Mouse (Mus musculus): ENCODE results near the gene Cyb561d1. TPM values are rescaled to one million over a fixed set of nuclear protein-coding genes. Genes with fewer than 3 reads are reported as not detected.
"Not testable (repeated sequence)": the region's sequence is repeated elsewhere in the genome, so short reads cannot be mapped to it uniquely, and the experiment has no call there.

Gene Cyb561d1
- total RNA-seq (2014; fragmentation: Nextera tagmentation) (5.0 and 5.8 TPM in 2 replicates), total RNA-seq (2017) (3.5 and 3.9 TPM in 2 replicates)

GRCm38 (mm10) chr3:108200329-108201323, at the start of gene Cyb561d1:
TSS of gene Cyb561d1 (minus strand) at chr3:108201212.
- ATAC-seq (replicated peaks; ENCODE audit: poor library complexity, severe bottlenecking): peak; percentile 88

DNA sequence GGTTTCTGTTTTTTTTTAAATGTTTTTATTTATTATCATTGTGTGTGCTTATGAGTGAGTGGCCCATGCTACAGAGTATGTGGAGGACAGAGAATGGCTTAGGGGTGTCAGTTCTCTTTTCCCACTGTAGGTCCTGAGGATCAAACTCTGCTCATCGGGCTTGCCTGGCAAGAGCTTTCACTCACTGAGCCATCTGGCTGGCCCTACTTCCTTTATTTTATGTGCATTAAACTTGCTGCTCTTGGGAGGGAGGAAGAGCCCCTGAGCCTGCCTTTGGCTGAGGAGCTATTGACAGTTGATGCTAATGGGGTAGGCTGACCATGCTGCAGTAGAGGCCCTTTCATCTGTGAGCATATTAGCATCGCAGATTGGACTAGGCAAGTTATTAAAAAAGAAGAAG, 45.8 kb upstream of the Cyb561d1 start:
- ATAC-seq (replicated peaks; ENCODE audit: poor library complexity, severe bottlenecking): peak; percentile 82

GRCm38 (mm10) chr3:108241243-108241839, 40.3 kb upstream of the Cyb561d1 start:
- ATAC-seq (replicated peaks; ENCODE audit: poor library complexity, severe bottlenecking): no peak

DNA sequence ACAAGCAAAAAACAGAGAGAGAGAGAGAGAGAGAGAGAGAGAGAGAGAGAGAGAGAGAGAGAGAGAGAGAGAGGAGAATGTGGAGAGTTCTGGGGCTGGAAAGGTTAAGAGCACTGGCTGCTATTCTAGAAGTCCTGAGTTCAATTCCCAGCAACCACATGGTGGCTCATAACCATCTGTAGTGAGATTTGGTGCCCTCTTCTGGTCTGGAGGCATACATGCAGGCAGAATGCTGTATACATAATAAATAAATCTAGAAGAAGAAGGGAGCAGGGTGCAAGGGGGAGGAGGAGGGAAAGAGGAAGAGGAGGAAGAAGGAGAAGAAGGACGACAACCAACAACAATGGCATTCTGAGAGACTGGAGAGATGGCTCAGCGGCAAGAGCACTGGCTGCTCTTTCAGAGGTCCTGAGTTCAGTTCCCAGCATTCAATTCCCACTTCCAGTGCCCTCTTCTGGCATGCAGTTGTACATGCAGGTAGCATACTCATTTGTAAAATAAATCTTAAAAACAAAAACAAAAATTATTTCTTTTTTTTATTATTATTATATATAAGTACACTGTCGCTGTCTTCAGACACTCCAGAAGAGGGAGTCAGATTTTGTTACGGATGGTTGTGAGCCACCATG, 36.6 kb upstream of the Cyb561d1 start:
- not testable (repeated sequence) for ATAC-seq (replicated peaks; ENCODE audit: poor library complexity, severe bottlenecking)

DNA sequence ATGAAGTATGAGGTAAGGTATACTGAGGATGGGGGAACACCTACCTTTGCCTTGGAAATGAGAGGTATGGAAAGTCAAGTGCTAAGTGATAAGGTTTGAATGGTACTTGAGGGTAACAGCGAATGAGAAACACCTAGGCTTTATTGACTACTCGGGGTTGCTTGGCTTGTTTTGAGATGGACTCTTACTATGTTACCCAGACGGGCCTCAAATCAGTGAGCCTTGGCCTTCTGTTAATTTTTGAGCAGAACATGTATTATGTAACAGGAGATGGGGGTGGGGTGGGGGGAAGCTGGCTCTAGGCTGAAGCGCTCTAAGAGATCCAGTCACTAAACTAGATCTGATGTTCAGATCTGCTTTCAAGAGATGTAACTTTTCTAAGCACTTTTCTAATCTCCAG, 30.6 kb upstream of the Cyb561d1 start:
- no peak for ATAC-seq (replicated peaks; ENCODE audit: poor library complexity, severe bottlenecking)

GRCm38 (mm10) chr3:108227521-108227920, 26.5 kb upstream of the Cyb561d1 start:
- ATAC-seq (replicated peaks; ENCODE audit: poor library complexity, severe bottlenecking): no peak

GRCm38 (mm10) chr3:108226558-108227350, 25.7 kb upstream of the Cyb561d1 start, which contains the start of gene Sypl2:
TSS of gene Sypl2 (minus strand) at chr3:108226648.
- ATAC-seq (replicated peaks; ENCODE audit: poor library complexity, severe bottlenecking): peak; percentile 52

DNA sequence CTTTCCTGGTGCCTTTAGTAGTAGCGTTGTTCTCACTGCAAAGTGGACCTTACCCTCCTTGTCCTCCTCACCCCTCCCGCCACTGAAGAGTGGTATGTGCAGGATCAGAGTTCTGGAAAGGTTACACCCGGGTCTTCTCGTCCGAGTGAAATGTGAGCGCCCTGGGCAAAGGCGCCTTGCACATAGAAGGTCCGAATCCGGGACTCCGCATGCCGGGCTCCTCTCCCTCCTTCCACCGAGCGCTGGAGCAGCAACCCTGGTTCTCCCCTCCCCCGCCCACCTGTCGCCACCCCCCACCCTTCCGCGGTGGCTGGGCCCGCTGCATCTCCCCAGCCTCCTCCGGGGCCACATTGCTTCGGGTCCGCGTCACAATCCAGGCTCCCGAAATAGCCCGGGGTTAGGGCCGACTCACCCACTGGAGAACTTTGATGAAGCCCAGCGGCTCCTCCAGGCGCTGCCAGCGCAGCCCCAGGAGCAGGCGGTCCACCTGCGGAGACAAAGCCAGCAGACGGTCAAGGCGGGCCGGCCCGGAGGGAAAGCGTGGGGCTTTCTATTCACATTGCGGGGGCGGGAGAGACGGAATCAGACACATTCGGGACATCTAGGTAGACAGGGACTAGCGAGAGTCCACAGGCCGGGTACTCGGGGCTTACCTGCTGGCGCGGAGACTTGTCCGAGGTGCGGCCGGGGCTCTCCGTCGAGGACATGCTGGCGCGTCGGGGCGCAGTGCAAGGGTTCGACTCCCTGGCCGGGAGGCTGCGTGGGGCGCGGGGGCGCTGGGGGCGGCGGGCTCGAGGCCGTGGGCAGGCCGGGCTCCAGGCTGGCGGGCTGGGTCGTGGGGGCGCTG, 24.9 kb upstream of the Cyb561d1 start:
- ATAC-seq (replicated peaks; ENCODE audit: poor library complexity, severe bottlenecking): no peak

DNA sequence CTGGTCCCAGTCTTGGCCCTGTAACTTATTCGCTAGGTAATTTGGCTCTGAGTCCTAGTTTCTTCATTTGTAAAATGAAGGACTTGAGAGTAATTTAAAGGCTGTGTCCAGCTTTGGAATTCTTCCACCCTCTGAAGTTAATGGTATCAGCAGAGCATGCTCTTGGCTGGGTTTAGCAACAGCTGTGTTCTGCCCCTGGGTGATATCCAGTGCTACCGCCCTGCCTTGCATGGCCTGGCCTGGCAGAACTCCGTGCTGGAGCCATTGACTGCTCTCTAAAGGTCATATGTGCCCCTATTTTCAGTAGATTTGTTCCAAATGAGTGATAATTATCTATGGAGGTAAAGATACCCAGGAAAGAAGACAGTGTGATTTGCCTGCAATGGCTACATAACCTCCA, 19.6 kb upstream of the Cyb561d1 start:
- no peak for ATAC-seq (replicated peaks; ENCODE audit: poor library complexity, severe bottlenecking)

DNA sequence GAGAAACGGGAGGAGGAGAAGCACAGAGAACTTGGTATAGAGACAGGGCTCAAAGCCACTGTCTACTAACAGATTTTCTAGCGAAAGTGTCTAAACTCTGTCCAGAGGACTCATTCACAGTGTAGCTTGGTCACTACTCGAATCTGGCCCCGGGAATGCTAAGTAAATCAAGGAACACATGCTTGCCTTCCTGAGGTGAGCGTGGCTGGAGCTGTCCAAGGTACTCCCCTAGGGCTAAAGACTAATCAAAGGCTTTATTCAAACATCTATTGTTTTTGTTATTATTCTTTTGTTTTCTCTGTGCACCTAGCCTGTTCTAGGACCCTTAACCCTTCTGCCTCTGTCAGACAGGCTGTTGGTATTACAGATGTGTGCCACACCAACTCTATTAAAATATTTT, 13.7 kb upstream of the Cyb561d1 start:
- ATAC-seq (replicated peaks; ENCODE audit: poor library complexity, severe bottlenecking): no peak

- ATAC-seq (replicated peaks; ENCODE audit: poor library complexity, severe bottlenecking): 0 out of 2 replicates have a peak, but pooled peaks have one; percentile 17
Observed at GRCm38 (mm10) chr3:108212406-108212805, 11.4 kb upstream of the Cyb561d1 start.

GRCm38 (mm10) chr3:108211845-108212244, 10.8 kb upstream of the Cyb561d1 start:
- ATAC-seq (replicated peaks; ENCODE audit: poor library complexity, severe bottlenecking): no peak

DNA sequence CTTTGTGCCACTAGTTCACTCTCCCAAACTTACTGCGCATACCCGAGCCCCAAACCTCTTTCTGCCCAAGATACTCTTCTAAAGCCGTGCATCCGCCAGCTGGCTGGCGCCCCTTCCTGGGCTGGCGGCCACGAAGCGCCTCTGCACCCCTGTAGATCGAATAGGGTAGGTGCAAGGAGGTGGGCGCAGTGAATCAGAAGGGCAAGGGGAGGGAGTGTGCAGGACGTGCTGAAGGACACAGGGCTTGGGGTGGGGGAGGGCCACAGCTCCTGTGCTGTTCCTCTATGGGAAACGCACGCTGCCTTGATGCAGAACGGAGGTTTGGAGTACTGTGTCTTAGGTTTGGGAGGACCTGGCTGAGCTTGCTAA, 9.7 kb upstream of the Cyb561d1 start, which contains the start of gene Atxn7l2:
Gene Atxn7l2 (minus strand): TSS at position 164 of the 369 bp plus-strand sequence.
- peak; percentile 86 for ATAC-seq (replicated peaks; ENCODE audit: poor library complexity, severe bottlenecking)

DNA sequence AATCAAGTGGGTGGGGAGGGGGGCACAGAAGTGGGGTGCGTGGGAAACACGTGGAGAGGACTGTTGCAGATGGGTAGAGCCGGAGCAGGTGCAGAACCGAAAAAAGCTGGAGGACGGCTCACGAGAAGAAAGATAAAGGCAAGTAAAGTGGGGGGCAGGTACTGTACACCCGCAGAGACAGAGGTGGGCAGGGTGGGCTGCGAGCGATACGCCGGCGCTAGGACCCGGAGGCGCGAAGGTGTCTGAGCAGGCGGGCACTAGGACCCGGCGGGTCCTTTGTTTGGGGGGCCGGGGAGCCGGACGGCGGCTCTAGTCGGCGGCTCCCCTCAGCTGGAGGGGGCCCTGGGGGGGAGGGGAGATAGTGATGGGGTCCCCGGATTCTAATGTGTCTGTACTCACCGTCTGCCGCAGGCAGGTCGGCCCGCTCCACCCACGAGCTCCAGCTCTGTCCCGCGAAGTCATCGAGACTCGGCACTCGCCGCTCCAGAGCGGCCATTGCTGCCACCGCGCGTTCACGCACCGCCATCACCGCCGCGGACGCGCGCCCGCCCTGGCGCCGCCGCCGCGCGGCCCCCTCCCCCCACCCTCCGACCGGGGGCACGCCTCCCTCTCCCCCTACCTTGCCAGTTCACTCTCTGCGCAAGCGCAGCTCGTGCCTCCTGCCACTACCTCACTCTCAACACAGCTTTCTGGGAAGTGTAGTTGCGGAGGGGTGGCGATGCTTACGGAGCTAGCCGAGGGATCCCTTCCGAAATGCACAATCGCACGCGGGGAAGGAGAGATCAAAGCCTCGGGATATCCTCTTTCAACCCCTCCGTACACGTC, 9.1 kb upstream of the Cyb561d1 start:
- ATAC-seq (replicated peaks; ENCODE audit: poor library complexity, severe bottlenecking): peak; percentile 88

DNA sequence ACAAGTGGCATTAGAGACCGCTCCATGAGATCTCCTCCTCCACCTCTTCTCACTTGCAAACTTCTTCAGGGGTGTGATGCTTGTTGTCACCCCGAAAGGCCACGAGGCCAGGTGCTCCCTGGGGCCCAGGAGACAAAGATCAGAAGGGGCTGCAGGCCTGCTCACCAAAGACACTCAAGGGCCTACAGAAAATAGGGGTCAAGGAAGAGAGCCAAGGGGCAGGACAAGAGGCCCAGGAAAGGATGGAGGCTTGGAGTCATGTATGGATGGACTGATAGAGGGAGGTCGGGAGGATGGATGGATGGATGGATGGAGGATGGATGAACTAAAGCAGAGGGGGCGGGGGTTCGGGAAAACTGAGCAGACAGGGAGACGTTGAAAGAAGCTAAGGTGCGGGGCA, 8.5 kb upstream of the Cyb561d1 start:
- ATAC-seq (replicated peaks; ENCODE audit: poor library complexity, severe bottlenecking): no peak

- no peak for ATAC-seq (replicated peaks; ENCODE audit: poor library complexity, severe bottlenecking)
Observed at GRCm38 (mm10) chr3:108209001-108209400, 8.0 kb upstream of the Cyb561d1 start.

DNA sequence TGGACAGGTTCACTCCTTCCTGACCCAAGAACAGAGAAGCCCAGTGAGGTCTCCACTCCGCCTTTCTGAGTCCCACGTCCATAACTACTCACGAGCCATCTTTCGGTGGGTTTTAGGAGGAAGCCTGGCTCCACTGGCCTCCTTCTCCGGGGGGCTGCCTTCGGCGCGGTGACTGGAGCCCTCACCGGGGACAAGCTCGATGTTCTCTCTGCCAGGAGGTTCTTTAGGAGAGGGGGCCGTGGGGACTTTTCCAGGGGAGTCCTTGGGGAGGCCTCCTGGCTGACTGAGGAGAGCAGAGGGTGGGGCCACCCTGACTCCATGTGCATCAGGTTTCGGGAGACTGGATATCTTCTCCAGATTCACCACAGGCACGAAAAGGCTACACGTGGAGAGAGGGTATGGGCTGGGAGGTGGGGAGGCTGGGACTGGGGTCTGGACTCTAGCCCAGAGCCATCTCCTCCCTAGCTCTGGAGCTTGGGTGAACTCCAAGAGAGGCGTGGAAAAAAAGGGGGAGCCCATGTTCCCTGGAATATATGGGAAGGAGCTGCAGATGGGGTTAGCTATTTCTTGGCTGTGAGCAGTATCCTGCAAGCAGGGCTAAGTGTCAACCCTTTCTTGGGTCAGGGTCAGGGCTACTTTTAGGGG, 5.8 kb upstream of the Cyb561d1 start:
- no peak for ATAC-seq (replicated peaks; ENCODE audit: poor library complexity, severe bottlenecking)

GRCm38 (mm10) chr3:108205601-108206000, 4.6 kb upstream of the Cyb561d1 start:
- no peak for ATAC-seq (replicated peaks; ENCODE audit: poor library complexity, severe bottlenecking)

Measured in granulocyte monocyte progenitor cell, adult 5-6 weeks (primary cell).